Mouse (Mus musculus) lung, embryonic 16.5 days (tissue): ENCODE measurements at regions not wholly inside any gene's neighbourhood (a gene's known extent, or its start where the extent isn't known, plus 50 kb on each side); places are given as distances from the start of the nearest gene placed in this dataset.

Experiments used
- ATAC-seq: fragments of 200-750 bp; cut with Nextera tagmentation; 2 replicates; pipeline ENCODE4 v1.8.0; 2017; ENCODE audit warnings: low read depth, mild to moderate bottlenecking, moderate library complexity
- H3K27ac ChIP-seq: fragments of 300-500 bp; sonication (generic); 2 replicates; pipeline ENCODE4 v1.5.1; 2014; ENCODE audit warnings: mild to moderate bottlenecking, control low read depth, low read length
- H3K27me3 ChIP-seq: fragments of 300-500 bp; sonication (generic); 2 replicates; pipeline ENCODE4 v1.6.1; 2014; ENCODE audit warnings: low read depth, low read length, mixed read lengths; ENCODE audit not compliant: control insufficient read depth, insufficient read depth
- H3K36me3 ChIP-seq: fragments of 300-500 bp; sonication (generic); 2 replicates; pipeline ENCODE4 v1.6.1; 2014; ENCODE audit warnings: low read length; ENCODE audit not compliant: control insufficient read depth, insufficient read depth
- H3K4me1 ChIP-seq: fragments of 300-500 bp; sonication (generic); replicated peaks from 2 replicates; pipeline ENCODE4 v1.6.1; 2014; ENCODE audit warnings: low read length, mixed read lengths; ENCODE audit not compliant: control insufficient read depth, insufficient read depth
- H3K4me2 ChIP-seq: fragments of 300-500 bp; sonication (generic); 2 replicates; pipeline ENCODE4 v1.6.1; 2014; ENCODE audit warnings: low read depth, low read length, control low read depth
- H3K4me3 ChIP-seq: fragments of 300-500 bp; sonication (generic); 2 replicates; pipeline ENCODE4 v1.5.1; 2014; ENCODE audit warnings: mild to moderate bottlenecking, low read length, control low read depth
- H3K9ac ChIP-seq: fragments of 300-500 bp; sonication (generic); 2 replicates; pipeline ENCODE4 v1.6.1; 2014; ENCODE audit warnings: low read length, control low read depth
- H3K9me3 ChIP-seq: fragments of 300-500 bp; sonication (generic); 2 replicates; pipeline ENCODE4 v1.6.1; 2016; ENCODE audit warnings: low read length; ENCODE audit not compliant: control insufficient read depth
- WGBS: fragments of 180-500 bp; shearing (Covaris S2); extraction: QIAGEN DNeasy Blood & Tissue Kit; methylation state at CpG from one replicate; pipeline ENCODE4 v1.1.7; 2014; 5-methylcytosine and 5-hydroxymethylcytosine counted together

- H3K4me1 ChIP-seq = peaks cover 2% of the 10 kb centered on the region; the same call in 1 of the 2 replicates
- H3K36me3 ChIP-seq = no peaks in the 10 kb centered on the region
- no peak overlapping the region for H3K4me2 ChIP-seq
- no peaks in the 10 kb centered on the region for H3K9me3 ChIP-seq
- H3K4me3 ChIP-seq = no peak overlapping the region
- H3K27me3 ChIP-seq = no peaks in the 10 kb centered on the region
- peak; percentile 63 for ATAC-seq
- peak overlapping the region; percentile 63; the same call in 1 of the 2 replicates for H3K27ac ChIP-seq
- no peak overlapping the region for H3K9ac ChIP-seq
- 37% methylated on average over 3 of the region's 3 CpGs for WGBS
Measured at GRCm38 (mm10) chr2:48493574-48493973, 320.3 kb upstream of the Acvr2a start.

- Histone ChIP-seq H3K27ac (no peak overlapping the region), H3K4me1 (peaks cover 2% of the 10 kb centered on the region; the same call in 1 of the 2 replicates), H3K9me3 (no peaks in the 10 kb centered on the region), H3K36me3 (no peaks in the 10 kb centered on the region), H3K27me3 (no peaks in the 10 kb centered on the region), H3K9ac (no peak overlapping the region), H3K4me2 (no peak overlapping the region), H3K4me3 (no peak overlapping the region)
- peak; percentile 97 for ATAC-seq
- WGBS = 17% methylated on average over 2 of the region's 2 CpGs
Measured at GRCm38 (mm10) chr2:48494065-48494464, 319.8 kb upstream of the Acvr2a start.

- Histone ChIP-seq H3K27ac (peak overlapping the region; percentile 28), H3K4me1 (peaks cover 2% of the 10 kb centered on the region; the same call in 1 of the 2 replicates), H3K27me3 (no peaks in the 10 kb centered on the region), H3K9ac (no peak overlapping the region), H3K4me2 (no peak overlapping the region), H3K9me3 (no peaks in the 10 kb centered on the region), H3K4me3 (no peak overlapping the region), H3K36me3 (no peaks in the 10 kb centered on the region)
- ATAC-seq = peak; percentile 60
- 54% methylated on average over 3 of the region's 3 CpGs for WGBS
Measured at GRCm38 (mm10) chr2:48494632-48495031, 319.3 kb upstream of the Acvr2a start.

- 90% methylated on average over 5 of the region's 5 CpGs for WGBS
- peaks cover 2% of the 10 kb centered on the region; the same call in 1 of the 2 replicates for H3K4me1 ChIP-seq
- no peaks in the 10 kb centered on the region for H3K9me3 ChIP-seq
- no peaks in the 10 kb centered on the region for H3K27me3 ChIP-seq
- no peaks in the 10 kb centered on the region for H3K36me3 ChIP-seq
- H3K27ac ChIP-seq = no peak overlapping the region
- ATAC-seq = no peak
- H3K4me2 ChIP-seq = no peak overlapping the region
- no peak overlapping the region for H3K4me3 ChIP-seq
- H3K9ac ChIP-seq = no peak overlapping the region
Measured at GRCm38 (mm10) chr2:48498047-48498723, 315.7 kb upstream of the Acvr2a start.

GRCm38 (mm10) chr2:48499396-48499795, 314.5 kb upstream of the Acvr2a start:
- H3K4me3 ChIP-seq = no peak overlapping the region
- H3K9me3 ChIP-seq = no peaks in the 10 kb centered on the region
- H3K36me3 ChIP-seq = no peaks in the 10 kb centered on the region
- H3K27me3 ChIP-seq = no peaks in the 10 kb centered on the region
- H3K4me2 ChIP-seq = no peak overlapping the region
- H3K27ac ChIP-seq = no peak overlapping the region
- 76% methylated on average over 6 of the region's 6 CpGs for WGBS
- ATAC-seq = no peak
- H3K9ac ChIP-seq = no peak overlapping the region
- no peaks in the 10 kb centered on the region; the same call in 1 of the 2 replicates for H3K4me1 ChIP-seq

- Histone ChIP-seq H3K4me3 (no peak overlapping the region), H3K4me1 (no peaks in the 10 kb centered on the region), H3K36me3 (no peaks in the 10 kb centered on the region), H3K9ac (no peak overlapping the region), H3K4me2 (no peak overlapping the region), H3K27me3 (no peaks in the 10 kb centered on the region), H3K9me3 (no peaks in the 10 kb centered on the region), H3K27ac (no peak overlapping the region)
- WGBS = 46% methylated on average over 2 of the region's 2 CpGs
- no peak for ATAC-seq
Measured at GRCm38 (mm10) chr2:48501387-48501786, 312.5 kb upstream of the Acvr2a start.

- no peaks in the 10 kb centered on the region for H3K27me3 ChIP-seq
- no peaks in the 10 kb centered on the region; the same call in 1 of the 2 replicates for H3K4me1 ChIP-seq
- H3K27ac ChIP-seq = no peak overlapping the region
- H3K36me3 ChIP-seq = no peaks in the 10 kb centered on the region
- H3K4me2 ChIP-seq = no peak overlapping the region
- H3K9ac ChIP-seq = no peak overlapping the region
- no peak overlapping the region for H3K4me3 ChIP-seq
- no peaks in the 10 kb centered on the region for H3K9me3 ChIP-seq
- no peak for ATAC-seq
Measured at GRCm38 (mm10) chr2:48513848-48514247, 300.1 kb upstream of the Acvr2a start.

- Histone ChIP-seq H3K4me1 (no peaks in the 10 kb centered on the region), H3K4me2 (no peak overlapping the region)
- 75% methylated on average over 5 of the region's 5 CpGs for WGBS
Measured at GRCm38 (mm10) chr2:48519838-48520404, 294.0 kb upstream of the Acvr2a start.

GRCm38 (mm10) chr2:48520535-48520971, 293.4 kb upstream of the Acvr2a start:
- H3K9ac ChIP-seq = no peak overlapping the region
- no peak for ATAC-seq
- no peak overlapping the region for H3K4me2 ChIP-seq
- no peaks in the 10 kb centered on the region for H3K9me3 ChIP-seq
- H3K27ac ChIP-seq = no peak overlapping the region
- no peak overlapping the region for H3K4me3 ChIP-seq
- H3K4me1 ChIP-seq = no peaks in the 10 kb centered on the region
- no peaks in the 10 kb centered on the region for H3K36me3 ChIP-seq
- 62% methylated on average over 2 of the region's 2 CpGs for WGBS
- H3K27me3 ChIP-seq = no peaks in the 10 kb centered on the region

More at GRCm38 (mm10) chr2:48519838-48520404, 294.0 kb upstream of the Acvr2a start:
- no peak for ATAC-seq
- Histone ChIP-seq H3K4me3 (no peak overlapping the region), H3K9me3 (no peaks in the 10 kb centered on the region), H3K27me3 (no peaks in the 10 kb centered on the region), H3K27ac (no peak overlapping the region), H3K36me3 (no peaks in the 10 kb centered on the region), H3K9ac (no peak overlapping the region)
